Mouse (Mus musculus) cerebellum, postnatal 36 days (tissue): ENCODE data around the gene Adap1.
"Not testable (repeated sequence)": the region's sequence is repeated elsewhere in the genome, so short reads cannot be mapped to it uniquely, and the experiment has no call there.

Experiments
- DNase-seq, 2 experiments: peaks; one replicate each; pipeline ENCODE4 v3.0.0; 2021 to 2022; ENCODE audit warnings: mixed read lengths in 2 of 2

Gene Adap1

GRCm38 (mm10) chr5:139349713-139350112 lies 24.3 kb upstream of the Adap1 start:
- DNase-seq = no peak

GRCm38 (mm10) chr5:139347225-139347624 lies 21.8 kb upstream of the Adap1 start:
- no peak for DNase-seq

- DNase-seq = no peak
These were observed 19.9 kb upstream of the Adap1 start for GRCm38 (mm10) chr5:139345364-139345714.

GRCm38 (mm10) chr5:139344687-139345363 lies 19.4 kb upstream of the Adap1 start:
- peak; percentile 88 to 92 for DNase-seq

- DNase-seq = peak; percentile 70 to 79
These were observed 18.7 kb upstream of the Adap1 start for GRCm38 (mm10) chr5:139344021-139344686.

- peak in 1 of 2 experiments; percentile 20 for DNase-seq
These were observed 13.5 kb upstream of the Adap1 start for GRCm38 (mm10) chr5:139338891-139339290.

- peak; percentile 45 to 57 for DNase-seq
These were observed 13.0 kb upstream of the Adap1 start for GRCm38 (mm10) chr5:139338403-139338802.

- peak; percentile 88 to 90 for DNase-seq
These were observed 12.5 kb upstream of the Adap1 start for GRCm38 (mm10) chr5:139337826-139338370.

- DNase-seq = no peak
These were observed 10.2 kb upstream of the Adap1 start for GRCm38 (mm10) chr5:139335634-139336033.

GRCm38 (mm10) chr5:139334394-139334793 lies 9.0 kb upstream of the Adap1 start:
- not testable (repeated sequence) for DNase-seq

- DNase-seq = no peak
These were observed 8.0 kb upstream of the Adap1 start for GRCm38 (mm10) chr5:139333301-139334013.

- DNase-seq = no peak
These were observed 7.3 kb upstream of the Adap1 start for GRCm38 (mm10) chr5:139332590-139333272.

GRCm38 (mm10) chr5:139331742-139332141 lies 6.3 kb upstream of the Adap1 start:
- peak; percentile 84 to 87 for DNase-seq

- DNase-seq = no peak
These were observed 5.3 kb upstream of the Adap1 start for GRCm38 (mm10) chr5:139330766-139331165.

GRCm38 (mm10) chr5:139327634-139328020 lies 2.2 kb upstream of the Adap1 start:
- DNase-seq = no peak

- no peak for DNase-seq
These were observed 1.7 kb upstream of the Adap1 start for GRCm38 (mm10) chr5:139326986-139327633.

- peak; percentile 48 to 55 for DNase-seq
These were observed 782 bp upstream of the Adap1 start for GRCm38 (mm10) chr5:139326111-139326696.

- DNase-seq = peak; percentile 75 to 81
These were observed 579 bp downstream of the Adap1 start for GRCm38 (mm10) chr5:139324691-139325394.

- DNase-seq = peak; percentile 40 to 55
These were observed 1.4 kb downstream of the Adap1 start for GRCm38 (mm10) chr5:139324045-139324491.

- DNase-seq = peak; percentile 51 to 60
These were observed 2.0 kb downstream of the Adap1 start for GRCm38 (mm10) chr5:139323260-139323924.

- DNase-seq = no peak
These were observed 4.1 kb downstream of the Adap1 start for GRCm38 (mm10) chr5:139321331-139321730.
